ENCODE assay signal across 8 mouse cellular contexts in the genomic region with DNA sequence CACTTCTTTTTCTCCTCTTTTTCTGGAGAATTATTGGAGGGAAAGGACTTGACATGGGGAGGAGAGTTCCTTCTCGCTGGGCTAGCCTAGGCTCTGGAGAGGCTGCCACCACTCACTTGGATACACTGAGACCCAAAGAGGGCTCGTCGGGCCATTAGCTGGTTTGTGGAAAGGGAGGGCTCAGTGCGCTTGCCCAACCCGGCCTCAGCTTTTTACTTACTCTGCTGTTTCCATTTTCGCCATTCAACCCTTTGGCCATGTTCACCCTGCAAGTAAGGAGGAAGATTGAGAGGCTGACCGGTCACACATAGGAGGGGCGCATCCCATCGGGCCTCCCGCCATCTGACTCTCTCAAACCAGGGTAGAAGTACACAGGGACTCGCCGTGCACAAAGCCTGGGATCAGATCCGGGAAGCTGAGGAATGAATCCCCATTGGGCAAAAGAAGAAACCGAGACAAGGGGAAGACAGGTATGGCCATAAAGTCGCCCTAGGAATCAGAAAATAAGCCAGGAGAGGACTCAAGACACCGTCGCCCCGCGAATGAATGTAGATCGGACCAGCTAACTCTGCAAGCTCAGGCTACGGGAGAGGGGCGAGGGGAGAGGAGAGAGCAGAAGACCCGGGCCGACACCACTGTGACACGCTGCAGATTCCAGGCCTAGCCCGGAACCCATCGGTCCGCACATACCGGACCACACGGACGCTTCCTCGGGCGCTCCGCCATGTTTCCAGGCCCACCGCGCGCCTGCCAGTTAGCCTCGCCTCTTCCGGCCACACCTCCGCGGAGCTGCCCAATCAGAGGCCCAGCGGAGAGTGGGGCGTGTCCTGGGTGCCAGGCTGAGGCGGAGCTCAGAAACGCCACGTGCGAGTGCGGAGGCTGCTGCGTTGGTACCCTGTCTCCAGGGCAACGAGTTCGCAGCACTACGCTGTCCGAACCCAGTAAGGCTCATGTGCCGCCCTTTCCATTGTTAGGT. TPM values are rescaled to one million over a fixed set of nuclear protein-coding genes. Genes with fewer than 3 reads are reported as not detected.
DNase-seq lines count a peak whose midpoint lies in the region; ATAC-seq lines count a peak whose summit lies in the region.

A gene (minus strand): TSS at position 760 of the 976 bp plus-strand sequence.

- DNase-seq in adipocyte (ENCODE audit: low spot score) = peak; percentile 94
- DNase-seq in embryo, embryonic 10 days (ENCODE audit: low spot score) = peak; percentile 99
- peak; percentile 97 for DNase-seq in gastrocnemius, postnatal 10 days
- peak; percentile 98 for DNase-seq in induced T-regulatory cell, adult 2 months (ENCODE audit: low read depth)
- DNase-seq in left cerebral cortex, adult 9 months (ENCODE audit: low spot score in 2 of 2) = peak; percentile 91 to 95
- DNase-seq in right cerebral cortex, postnatal 14 days = peak; percentile 98
- peak; percentile 90 to 93 for DNase-seq in urinary bladder, postnatal 36 days (ENCODE audit: low spot score in 2 of 2)

- ATAC-seq in megakaryocyte progenitor cell, adult 5-6 weeks (replicated peaks; ENCODE audit: poor library complexity) = peak; percentile 100

RNA-seq across cellular contexts. Expression of the gene that starts here (rescaled TPM):
- 1 to 10 TPM; 7.4 to 7.6 TPM for total RNA-seq in gastrocnemius, postnatal 10 days (2021)
- 21.5 and 28.3 TPM in 2 replicates for total RNA-seq in megakaryocyte progenitor cell, adult 5-6 weeks (2015)
- total RNA-seq in megakaryocyte progenitor cell, adult 5-6 weeks (2017) = 40.1 and 44.2 TPM in 2 replicates

Comparison
In these comparisons a context has a peak if more than half of its experiments do, and no peak if none do; other contexts are left out.
1. Peak in every context shown above with its lines: DNase-seq and ATAC-seq.